Mouse (Mus musculus): ENCODE measurements around the gene Kpna4.
"Not testable (repeated sequence)": the region's sequence is repeated elsewhere in the genome, so short reads cannot be mapped to it uniquely, and the experiment has no call there.

The Kpna4 gene

DNA sequence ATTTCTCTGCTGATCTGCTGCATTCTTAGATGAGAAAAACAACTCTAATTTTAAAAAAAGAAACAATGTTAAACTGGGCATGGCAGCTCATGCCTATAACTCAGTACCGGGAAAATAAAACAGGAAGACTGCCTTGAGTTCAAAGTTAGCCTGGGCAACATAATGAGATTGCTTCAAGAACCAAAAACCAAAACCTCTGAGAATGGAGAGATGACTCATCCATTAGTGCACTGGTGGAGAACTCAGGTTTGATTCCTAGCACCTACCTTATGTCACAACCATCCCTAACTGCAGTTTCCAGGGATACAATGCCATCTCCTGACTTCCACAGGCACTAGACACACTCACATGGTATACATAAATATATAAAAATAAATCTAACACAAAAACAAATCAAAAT, 17.8 kb downstream of the Kpna4 start:
- DNase-seq (ENCODE audit: low read depth, low spot score) = no peak

DNA sequence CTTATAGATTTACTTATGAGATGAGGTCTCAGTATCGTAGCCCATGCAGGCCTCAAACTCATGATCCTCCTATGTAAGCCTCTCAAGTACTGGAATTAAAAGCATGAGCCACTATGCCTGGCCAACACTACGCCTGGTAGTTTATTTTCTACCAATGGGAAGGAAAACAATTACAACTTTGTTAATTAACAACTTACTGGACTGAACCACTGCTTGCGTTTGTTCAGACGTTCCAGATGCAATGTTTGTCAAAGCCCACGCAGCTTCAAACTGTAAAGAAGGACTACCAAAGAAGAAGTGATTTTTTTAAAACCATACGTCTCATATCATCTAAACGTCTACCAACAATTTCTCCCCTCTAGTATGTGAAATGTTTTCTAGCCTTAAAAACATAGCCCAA, 32.5 kb downstream of the Kpna4 start:
- DNase-seq (ENCODE audit: low read depth, low spot score) = no peak

DNA sequence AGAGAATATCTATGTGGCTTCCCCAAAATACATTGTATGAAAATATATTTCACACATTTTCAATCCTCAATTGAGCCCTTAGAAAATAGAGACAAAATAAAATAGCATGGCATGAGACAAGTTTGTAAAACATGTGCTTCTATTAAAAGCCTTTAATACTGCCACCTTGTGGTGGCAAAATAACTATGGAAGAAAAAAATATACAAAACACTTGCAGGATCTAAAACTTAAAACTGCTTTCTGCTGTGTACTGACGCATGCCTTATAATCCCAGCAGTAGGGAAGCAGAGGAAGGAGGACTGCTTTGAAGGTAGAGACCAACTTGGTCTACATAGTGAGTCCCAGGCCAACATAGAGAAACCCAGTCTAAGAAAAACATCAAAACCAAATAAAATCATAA, 62.9 kb downstream of the Kpna4 start:
- peak; percentile 73 for DNase-seq (ENCODE audit: low read depth, low spot score)

DNA sequence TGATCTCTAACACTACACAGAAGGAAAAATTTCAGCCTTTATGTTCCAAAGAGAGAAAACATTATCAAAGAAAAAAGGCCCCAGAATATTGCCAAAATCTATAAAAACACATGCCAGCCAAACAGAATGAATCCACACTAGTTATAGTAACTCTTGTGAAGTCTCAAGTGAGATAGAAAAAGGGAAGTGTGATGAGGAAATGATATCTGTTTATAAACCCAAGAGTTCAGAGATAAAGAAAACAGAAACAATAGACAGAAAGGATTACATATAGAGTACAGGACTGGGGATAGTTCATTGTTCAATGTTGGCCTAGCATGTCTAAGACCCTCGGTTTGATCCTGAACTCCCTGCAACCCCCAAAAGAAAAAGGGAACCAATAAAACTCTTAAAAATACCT, 64.1 kb downstream of the Kpna4 start:
- DNase-seq (ENCODE audit: low read depth, low spot score) = no peak

DNA sequence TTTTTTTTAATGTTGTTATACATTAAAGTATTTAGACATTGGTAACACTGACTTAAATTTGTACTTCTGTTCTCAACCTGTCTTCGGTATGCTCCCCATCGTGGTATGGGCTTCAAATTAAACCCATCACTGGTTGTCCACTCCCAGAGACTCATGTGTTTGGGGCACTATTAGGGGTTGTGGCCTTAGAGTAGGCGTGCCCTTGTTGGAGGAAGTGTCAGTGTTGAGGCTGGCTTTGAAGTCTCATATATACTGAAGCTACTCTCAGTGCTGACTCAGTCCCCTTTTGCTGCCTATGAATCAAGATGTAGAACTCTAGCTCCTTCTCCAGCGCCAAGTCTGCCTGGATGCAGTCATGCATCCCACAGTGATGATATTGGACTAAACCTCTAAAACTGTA, 66.2 kb downstream of the Kpna4 start:
- DNase-seq (ENCODE audit: low read depth, low spot score) = no peak

DNA sequence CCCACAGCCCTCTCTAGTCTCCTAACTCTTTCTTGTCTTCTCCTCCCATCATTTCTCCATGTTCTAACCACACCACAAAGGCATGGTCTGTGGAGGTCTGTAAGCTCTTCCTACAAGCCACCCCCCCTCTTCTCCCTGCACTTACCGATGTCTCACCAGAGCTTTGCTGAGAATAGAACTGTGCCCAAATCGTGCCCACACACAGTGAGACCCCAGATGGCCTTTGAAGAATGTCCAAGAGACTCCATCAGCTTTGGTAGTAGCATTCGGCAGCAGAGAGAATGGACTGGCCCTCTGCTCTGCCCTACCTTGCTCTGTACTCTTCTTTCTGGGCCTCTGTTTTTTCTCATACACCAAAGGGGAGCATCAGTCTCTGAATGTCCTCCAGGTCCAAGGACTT, 71.0 kb downstream of the Kpna4 start:
- DNase-seq (ENCODE audit: low read depth, low spot score) = no peak

DNA sequence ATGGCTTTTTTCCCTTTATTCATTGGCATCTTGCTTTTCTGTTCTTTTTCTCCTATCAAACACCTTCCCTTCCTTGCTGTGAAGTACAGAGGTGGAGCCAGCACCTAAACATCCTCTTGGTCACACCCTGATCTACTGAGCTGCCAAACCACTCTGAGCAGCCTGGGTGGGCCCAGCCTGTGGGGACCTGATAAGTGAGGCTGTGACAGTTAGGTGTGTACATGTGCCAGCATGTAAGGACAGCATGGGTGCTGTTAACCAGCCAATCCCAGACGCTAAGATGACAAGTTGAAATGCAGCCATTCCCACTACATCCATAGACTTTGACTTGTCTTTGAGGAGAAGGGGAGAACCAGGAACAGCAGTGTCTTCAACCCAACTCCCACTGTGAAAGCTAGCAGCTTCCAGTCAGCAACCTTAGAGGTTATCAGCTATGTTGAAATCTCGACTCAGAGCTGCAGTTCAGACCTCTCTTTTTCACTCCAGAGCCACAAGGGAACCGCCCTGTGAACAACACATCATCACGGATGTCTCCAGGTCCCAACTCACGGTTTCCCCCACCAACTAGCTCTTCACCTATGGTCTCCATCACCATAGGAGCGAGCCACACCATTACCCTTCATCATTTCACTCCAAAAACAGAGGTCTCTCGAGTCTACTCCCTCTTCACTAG, 72.0 kb downstream of the Kpna4 start:
- no peak for DNase-seq (ENCODE audit: low read depth, low spot score)

DNA sequence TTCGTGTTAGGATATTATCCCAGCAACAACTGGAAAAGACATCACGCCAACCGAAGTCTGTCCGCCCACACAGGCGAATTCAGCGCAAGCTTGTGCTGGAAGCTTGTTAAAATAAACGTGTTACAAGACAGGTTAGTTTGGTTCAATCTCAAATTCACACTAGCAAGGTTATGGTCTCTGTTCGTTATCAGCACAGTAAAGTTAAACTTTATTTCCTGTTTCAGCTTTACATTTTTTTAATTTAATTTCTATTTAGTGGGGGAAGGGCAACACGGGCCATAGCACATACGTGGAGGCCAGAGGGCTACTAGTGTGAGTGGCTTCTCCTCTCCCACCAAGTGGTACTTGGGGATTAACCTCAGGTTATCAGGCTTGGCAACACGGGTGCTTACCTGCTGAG, 75.0 kb downstream of the Kpna4 start:
- DNase-seq (ENCODE audit: low read depth, low spot score) = no peak

DNA sequence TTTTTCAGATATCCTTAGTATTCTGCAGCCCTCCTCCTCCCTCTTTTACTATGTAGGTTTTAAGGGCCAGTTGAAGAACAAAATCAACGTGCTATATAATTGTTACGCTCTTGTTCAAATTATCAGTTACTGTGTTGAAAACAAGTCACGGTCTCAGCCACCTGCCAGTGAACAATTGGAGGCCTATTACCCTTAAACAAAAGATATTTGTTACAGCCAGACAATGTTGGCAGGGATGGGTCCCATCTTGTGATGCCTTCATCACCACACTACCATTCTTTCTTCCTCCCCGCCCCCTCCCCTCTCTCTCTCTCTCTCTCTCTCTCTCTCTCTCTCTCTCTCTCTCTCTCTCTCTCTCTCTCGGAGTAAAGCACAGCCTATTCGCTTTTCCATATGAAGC, 77.9 kb downstream of the Kpna4 start:
- DNase-seq (ENCODE audit: low read depth, low spot score) = no peak

DNA sequence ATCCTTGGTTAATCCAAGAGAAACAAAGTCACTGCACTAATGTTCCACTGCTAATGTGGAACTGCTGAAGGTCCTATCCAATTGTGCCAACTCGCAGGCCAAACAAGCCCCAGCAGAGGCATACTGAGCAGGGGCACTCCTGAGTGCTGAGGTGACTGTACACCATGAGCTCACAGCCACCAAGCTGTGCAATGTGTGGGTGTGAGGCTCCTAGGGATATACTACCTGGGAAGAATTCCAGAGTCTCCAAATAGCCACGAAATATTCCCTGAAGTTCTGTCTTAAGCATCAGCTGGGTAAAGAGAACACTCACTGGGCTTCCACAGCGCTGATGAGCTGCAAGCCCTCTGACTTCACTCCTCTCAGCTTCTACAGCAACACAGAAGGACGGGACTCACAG, 79.2 kb downstream of the Kpna4 start:
- peak; percentile 51 for DNase-seq (ENCODE audit: low read depth, low spot score)

DNA sequence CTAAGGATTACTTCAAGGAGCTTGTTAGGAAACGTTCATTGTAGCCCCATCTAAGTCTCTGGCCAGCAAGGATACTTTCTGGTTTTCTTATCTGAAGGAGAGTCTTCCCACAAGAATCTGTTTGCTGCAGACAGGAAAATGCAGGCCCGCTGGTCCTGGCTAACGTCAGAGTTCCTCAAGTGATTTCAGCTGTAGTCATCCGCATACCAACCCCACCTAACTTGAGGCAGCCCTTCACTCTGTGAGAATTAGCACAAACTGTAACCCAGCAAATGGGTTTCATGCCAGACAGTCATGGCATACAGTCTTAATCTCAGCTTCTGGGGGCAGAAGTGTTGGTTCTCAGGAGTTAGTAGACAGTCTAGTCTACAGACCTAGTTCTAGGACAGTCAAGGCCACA, 80.4 kb downstream of the Kpna4 start:
- DNase-seq (ENCODE audit: low read depth, low spot score) = peak; percentile 79

DNA sequence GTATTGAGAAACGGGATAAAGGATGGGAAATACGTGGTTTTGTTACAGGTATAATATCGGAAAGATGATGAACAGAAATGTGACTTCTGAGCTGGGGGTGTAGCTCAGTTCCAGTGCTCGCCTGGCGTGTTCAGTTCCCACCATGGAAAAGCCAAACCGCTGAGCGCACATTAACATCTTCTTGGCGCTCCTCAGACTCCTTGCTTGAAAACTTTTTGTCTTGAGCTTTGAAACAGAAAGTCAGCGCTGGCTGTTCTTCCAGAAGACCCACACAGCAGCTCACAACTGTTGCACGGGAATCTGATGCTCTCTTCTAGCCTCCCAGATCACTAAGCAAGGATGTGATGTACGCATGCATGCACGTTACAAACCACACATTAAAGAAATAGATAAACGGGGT, 81.2 kb downstream of the Kpna4 start:
- peak; percentile 57 for DNase-seq (ENCODE audit: low read depth, low spot score)

DNA sequence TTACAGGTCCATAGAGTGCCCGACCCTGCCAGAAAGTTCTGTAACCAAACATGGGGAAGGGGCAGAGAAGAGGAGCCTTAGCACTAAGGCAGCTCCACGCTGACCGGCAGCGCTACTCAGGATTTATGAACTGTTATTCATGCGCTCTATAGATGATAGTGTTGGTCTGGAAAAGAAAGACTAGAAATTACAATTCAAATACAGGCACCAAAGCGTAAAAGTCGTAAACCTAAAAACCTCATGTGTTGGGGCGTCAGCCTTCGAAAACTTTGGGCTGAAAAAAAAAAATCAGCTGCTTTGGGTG, 81.6 kb downstream of the Kpna4 start:
- DNase-seq (ENCODE audit: low read depth, low spot score) = no peak

DNA sequence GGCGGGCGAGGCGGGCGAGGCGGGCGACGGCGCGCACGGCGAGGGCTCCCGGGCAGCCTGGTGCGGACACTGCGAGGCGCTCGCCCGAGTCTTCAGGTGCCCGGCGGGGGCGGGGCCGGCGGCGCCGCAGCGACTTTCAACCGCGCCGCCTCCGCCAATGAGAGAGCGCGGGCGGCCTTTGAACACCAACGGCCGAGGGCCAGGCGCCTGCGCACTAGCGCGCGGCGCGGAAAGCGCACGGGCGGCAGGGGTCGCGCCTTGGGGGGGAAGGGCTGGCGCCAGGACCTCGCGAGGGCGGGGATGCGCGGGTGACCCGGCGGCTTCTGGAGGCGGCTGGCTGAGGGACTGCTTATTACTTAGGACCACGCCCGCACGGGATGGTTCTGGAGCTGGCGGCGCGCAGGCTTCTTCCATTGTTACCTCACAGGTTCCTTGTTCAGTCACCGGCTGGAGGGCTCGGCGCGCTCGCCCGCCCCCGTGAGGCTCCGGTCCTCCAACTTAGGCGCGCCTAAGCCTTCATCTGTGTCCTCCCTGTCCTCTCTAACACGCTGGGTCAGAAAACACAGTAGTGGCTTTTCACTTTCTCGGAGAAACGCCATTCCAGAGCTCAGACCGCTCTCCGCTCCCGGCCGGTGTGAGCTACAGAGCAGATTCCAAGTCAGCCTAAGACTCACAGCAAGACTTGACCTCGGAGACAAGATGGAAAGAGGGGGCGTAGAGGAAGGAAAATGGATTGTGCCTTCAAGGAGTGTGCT, 82.1 kb downstream of the Kpna4 start, which contains the start of gene Trim59:
Gene Trim59, minus strand, starts transcription at position 111 of the 755 bp plus-strand sequence.
- DNase-seq (ENCODE audit: low read depth, low spot score) = peak; percentile 89

DNA sequence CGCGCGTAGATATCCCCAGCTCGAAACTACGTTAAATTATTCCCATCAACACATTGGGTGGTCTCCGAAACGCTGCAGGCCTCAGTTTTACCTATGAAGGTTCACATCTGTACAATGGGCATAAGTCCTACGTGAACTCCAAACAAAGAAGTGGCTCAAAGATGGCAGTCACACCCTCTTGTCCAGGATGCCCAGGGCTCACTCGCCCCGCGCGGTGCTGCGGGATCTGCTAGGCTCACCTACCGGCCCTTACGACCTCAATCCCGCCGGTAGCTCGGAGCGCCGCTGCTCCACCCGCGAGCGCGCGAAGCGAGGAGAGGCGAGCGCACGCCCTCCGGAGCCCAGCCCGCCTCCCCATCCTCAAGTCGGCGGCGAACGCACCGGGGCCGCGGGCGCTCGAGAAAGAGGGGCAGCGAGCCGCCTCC, 82.7 kb downstream of the Kpna4 start:
- DNase-seq (ENCODE audit: low read depth, low spot score) = peak; percentile 52

DNA sequence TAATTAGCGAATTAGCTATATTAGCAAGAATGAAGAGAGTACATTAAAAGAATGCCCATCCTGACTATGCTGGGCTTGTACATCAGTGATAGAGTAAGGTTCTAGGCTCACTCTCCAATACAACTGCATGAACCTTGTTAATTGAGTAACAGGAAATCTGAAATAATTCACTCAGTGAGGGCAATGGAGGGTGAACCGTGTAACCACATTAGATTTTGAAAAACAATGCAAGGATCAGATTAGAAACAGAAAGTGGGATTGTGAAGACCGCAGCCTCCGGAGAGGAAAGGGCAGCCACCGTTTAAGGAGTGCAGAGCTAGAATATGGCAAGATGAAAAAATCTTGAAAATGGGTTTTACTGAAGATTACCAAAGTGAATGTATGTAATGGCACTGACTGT, 85.6 kb downstream of the Kpna4 start:
- DNase-seq (ENCODE audit: low read depth, low spot score) = no peak

DNA sequence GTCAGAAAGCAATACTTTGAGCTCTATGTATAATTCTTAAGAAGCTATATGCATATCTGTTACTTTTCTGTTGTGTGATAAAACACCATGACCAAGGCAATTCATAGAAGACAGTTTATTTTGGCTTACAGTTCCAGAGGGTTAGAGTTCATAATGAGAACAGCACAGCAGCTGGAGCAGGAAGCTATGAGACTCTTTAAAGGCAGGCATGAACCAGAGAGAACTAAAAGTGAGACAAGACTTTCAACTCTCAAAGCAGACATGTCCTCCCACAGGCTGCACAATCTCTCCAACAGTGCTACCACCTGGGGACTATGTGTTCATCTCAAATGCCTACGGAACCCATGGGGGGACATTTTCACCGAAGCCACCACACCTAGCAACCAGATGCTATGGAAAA, 86.8 kb downstream of the Kpna4 start:
- DNase-seq (ENCODE audit: low read depth, low spot score) = peak; percentile 49

DNA sequence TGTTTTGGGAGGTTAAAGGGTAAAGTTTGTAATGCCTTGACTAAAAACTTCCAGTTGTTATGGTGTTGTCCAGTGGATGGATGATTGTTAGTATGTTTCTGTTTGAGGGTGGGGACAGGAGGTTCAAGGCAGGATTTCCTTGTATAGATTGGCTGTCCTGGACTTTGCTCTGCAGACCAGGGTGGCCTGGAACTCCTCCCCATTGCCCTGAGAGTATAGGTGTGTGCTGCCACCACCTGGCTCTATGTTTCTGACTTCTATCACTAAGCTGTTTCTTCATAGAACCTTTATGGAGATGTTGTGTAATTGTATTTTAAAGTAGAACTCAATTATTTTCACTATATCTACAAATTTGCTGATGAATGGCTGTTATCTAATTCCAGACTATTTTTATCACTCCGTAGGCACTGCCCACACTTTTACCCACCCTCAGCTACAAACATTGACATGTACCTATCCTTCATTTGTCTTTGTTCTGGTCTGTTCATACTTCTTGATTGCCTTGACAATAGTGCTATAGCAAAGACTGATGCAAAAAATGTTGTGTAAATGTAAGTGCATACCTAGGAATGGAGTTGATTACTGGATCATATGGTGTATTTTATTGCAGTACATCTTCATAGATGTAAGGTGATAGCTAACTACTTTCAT, 100.7 kb downstream of the Kpna4 start:
- no peak for DNase-seq (ENCODE audit: low read depth, low spot score)

DNA sequence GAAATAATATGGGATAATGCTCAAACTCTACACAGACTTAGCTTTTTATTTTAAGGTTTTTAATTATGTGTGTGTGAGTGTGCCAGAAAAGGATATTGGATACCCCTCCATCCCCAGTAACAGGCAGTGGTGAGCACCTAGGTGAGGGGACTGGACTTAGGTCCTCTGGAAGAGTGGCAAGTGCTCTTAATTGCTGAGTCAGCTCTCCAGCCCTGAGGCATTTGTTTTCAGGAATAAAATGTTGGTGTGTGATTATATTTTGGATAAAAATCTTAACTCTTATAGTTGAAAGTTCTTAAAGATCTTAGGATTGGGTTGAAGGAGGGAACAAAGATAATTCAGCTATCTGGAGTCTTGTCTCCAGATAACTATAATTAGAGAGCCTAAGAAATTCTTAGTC, 106.1 kb downstream of the Kpna4 start:
- no peak for DNase-seq (ENCODE audit: low read depth, low spot score)

DNA sequence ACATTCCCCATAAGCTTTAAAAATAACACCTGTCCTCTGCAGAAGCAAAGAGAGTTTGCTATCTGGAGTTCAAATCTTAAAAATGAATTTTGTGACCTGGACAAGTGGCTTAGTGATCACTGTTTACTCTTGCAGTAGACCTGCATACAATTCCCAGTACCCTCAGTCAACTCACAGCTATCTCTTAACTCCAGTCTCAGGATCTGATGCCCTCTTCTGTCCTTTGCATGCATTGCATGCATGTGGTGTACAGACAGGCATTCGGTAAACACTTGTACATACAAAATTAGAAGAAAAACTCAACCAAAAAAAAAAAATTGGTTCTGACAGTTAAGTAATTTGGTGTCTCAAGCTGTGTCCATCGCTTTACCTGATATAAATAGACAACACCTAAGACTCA, 106.6 kb downstream of the Kpna4 start:
- DNase-seq (ENCODE audit: low read depth, low spot score) = peak; percentile 68

DNA sequence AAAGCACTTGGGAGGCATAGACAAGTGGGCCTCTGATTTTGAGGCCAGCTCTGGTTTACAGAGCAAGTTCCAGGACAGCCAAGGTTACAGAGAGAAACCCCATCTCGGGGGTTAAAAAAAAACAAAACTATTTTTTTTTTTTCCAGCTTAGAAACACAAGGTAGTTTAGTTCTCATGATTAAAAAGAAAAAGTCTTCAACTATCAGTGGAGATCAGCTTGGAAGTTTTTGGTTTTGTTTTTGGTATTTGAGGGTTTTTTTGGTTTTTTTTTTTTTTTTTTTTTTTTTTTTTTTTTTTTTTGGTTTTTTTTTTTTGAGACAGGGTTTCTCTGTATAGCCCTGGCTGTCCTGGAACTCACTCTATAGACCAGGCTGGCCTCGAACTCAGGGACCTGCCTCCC, 108.3 kb downstream of the Kpna4 start:
- not testable (repeated sequence) for DNase-seq (ENCODE audit: low read depth, low spot score)

DNA sequence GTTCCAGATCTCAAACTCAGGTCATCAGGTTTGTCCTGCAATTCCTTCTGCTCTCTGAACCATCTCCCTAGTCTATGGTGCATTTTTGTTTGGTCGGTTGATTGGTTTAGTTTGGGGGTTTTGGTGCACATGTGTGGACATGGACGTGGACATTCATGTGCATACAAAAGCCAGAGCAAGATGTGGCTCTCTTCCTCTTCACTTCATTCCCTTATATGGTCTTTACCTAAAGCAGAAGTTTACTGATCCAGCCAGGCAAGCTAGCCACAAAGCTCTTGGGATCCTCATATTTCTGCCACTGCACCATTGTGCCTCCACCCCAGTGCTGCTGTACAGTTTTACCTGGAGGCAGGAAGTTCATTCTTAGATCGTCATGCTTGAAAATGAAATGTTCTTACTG, 109.7 kb downstream of the Kpna4 start:
- DNase-seq (ENCODE audit: low read depth, low spot score) = no peak
